Mouse (Mus musculus) testis, adult 2 months (tissue): ENCODE measurements around the gene Arhgef2. TPM values are rescaled to one million over a fixed set of nuclear protein-coding genes. Genes with fewer than 3 reads are reported as not detected.
"Not testable (repeated sequence)": the region's sequence is repeated elsewhere in the genome, so short reads cannot be mapped to it uniquely, and the experiment has no call there.

Experiments
- H3K27ac ChIP-seq: fragments of 200-500 bp; 2 replicates; pipeline ENCODE4 v1.5.1; 2012; ENCODE audit warnings: low read depth, low read length; ENCODE audit not compliant: control insufficient read depth, insufficient read depth
- H3K27me3 ChIP-seq: fragments of 200-500 bp; 2 replicates; pipeline ENCODE4 v1.6.1; 2012; ENCODE audit warnings: mild to moderate bottlenecking, low read length, moderate library complexity; ENCODE audit not compliant: control insufficient read depth, insufficient read depth
- H3K36me3 ChIP-seq: fragments of 200-500 bp; 2 replicates; pipeline ENCODE4 v1.6.1; 2012; ENCODE audit warnings: mild to moderate bottlenecking, low read length; ENCODE audit not compliant: control insufficient read depth, insufficient read depth
- H3K4me1 ChIP-seq: fragments of 200-500 bp; 2 replicates; pipeline ENCODE4 v1.6.1; 2012; ENCODE audit warnings: low read length; ENCODE audit not compliant: control insufficient read depth, insufficient read depth
- H3K4me3 ChIP-seq: fragments of 200-500 bp; 2 replicates; pipeline ENCODE4 v1.5.1; 2012; ENCODE audit warnings: low read depth, mild to moderate bottlenecking, low read length, moderate library complexity, mixed read lengths; ENCODE audit not compliant: control insufficient read depth
- CTCF ChIP-seq: fragments of 200-500 bp; IDR thresholded peaks from 2 replicates; pipeline ENCODE4 v1.5.1; 2012; ENCODE audit warnings: low read depth, mild to moderate bottlenecking, inconsistent platforms, low read length, moderate library complexity; ENCODE audit not compliant: control insufficient read depth, insufficient read depth, insufficient replicate concordance
- POLR2A ChIP-seq: fragments of 200-500 bp; IDR thresholded peaks from 2 replicates; pipeline ENCODE4 v1.6.1; 2012; ENCODE audit warnings: low read depth, mild to moderate bottlenecking, inconsistent platforms, low read length, moderate library complexity; ENCODE audit not compliant: control insufficient read depth
- polyA plus RNA-seq: library from polyadenylated mRNA; depleted of rRNA; stranded (reverse); fragments of >200 nt; gene quantifications from 2 replicates; pipeline ENCODE4 v1.2.3, GENCODE M21; 2012; rRNA removed

Gene Arhgef2
- polyA plus RNA-seq, result 512 and 614 TPM in 2 replicates

- 0 out of 2 replicates have a peak within 1 kb of the TSS, but pooled peaks have one; percentile 26 for H3K27ac ChIP-seq
- peak within 1 kb of the TSS; percentile 80 for H3K4me3 ChIP-seq
These were observed at the start of gene Arhgef2 for GRCm38 (mm10) chr3:88605666-88606065. TSS of gene Arhgef2 (plus strand) at chr3:88605966.

GRCm38 (mm10) chr3:88556616-88557015, 49.1 kb upstream of the Arhgef2 start:
- no peak overlapping the region for H3K4me3 ChIP-seq
- peaks cover 4% of the 10 kb centered on the region for H3K36me3 ChIP-seq
- peaks cover 9% of the 10 kb centered on the region for H3K4me1 ChIP-seq
- H3K27me3 ChIP-seq, result no peaks in the 10 kb centered on the region
- TF ChIP-seq CTCF (no peak), POLR2A (no peak)
- H3K27ac ChIP-seq, result no peak overlapping the region

More at GRCm38 (mm10) chr3:88605666-88606065, at the start of gene Arhgef2:
- not testable (repeated sequence) for H3K27me3 ChIP-seq, H3K36me3 ChIP-seq, H3K4me1 ChIP-seq

- TF ChIP-seq CTCF, result no peak
- TF ChIP-seq POLR2A, result no peak
- no peak overlapping the region for H3K27ac ChIP-seq
- peaks cover 9% of the 10 kb centered on the region for H3K36me3 ChIP-seq
- H3K4me3 ChIP-seq, result no peak overlapping the region
- no peaks in the 10 kb centered on the region for H3K27me3 ChIP-seq
- peaks cover 3% of the 10 kb centered on the region for H3K4me1 ChIP-seq
These were observed 46.2 kb upstream of the Arhgef2 start for GRCm38 (mm10) chr3:88559596-88559995.

- Histone ChIP-seq H3K27me3 (no peaks in the 10 kb centered on the region), H3K4me1 (no peaks in the 10 kb centered on the region), H3K36me3 (peaks cover 11% of the 10 kb centered on the region), H3K27ac (no peak overlapping the region), H3K4me3 (peak overlapping the region; percentile 4; the same call in 1 of the 2 replicates)
- no peak for TF ChIP-seq CTCF
- no peak for TF ChIP-seq POLR2A
These were observed 43.8 kb upstream of the Arhgef2 start for GRCm38 (mm10) chr3:88561989-88562388.

GRCm38 (mm10) chr3:88563442-88563841, 42.3 kb upstream of the Arhgef2 start:
- Histone ChIP-seq H3K4me3 (peak overlapping the region; percentile 50), H3K27me3 (no peaks in the 10 kb centered on the region), H3K27ac (0 out of 2 replicates have a peak overlapping the region, but pooled peaks have one; percentile 18), H3K36me3 (peaks cover 11% of the 10 kb centered on the region), H3K4me1 (no peaks in the 10 kb centered on the region)
- no peak for TF ChIP-seq POLR2A
- no peak for TF ChIP-seq CTCF

DNA sequence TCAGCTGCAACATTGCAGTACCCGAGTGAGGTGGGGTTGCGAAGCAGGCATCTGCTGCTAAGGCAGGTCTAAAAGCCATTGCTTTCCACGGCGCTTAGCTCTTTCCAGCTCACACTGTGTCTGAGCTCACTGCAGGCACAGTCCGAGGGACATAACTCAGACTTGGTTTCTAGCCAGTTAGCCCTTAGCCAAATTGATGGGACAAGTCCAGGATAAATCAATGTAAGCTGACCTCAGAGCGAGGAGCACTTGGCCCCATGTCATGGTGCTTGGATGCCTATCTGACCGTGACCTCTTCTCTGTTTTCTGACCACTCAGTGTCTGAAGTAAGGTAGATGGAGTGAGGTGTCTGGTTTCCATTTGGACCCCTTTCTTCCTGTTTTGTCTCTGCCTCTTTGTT, 41.8 kb upstream of the Arhgef2 start:
- Histone ChIP-seq H3K27me3 (no peaks in the 10 kb centered on the region), H3K27ac (no peak overlapping the region), H3K4me3 (peak overlapping the region; percentile 50), H3K4me1 (no peaks in the 10 kb centered on the region), H3K36me3 (peaks cover 11% of the 10 kb centered on the region)
- no peak for TF ChIP-seq CTCF
- TF ChIP-seq POLR2A, result no peak

- Histone ChIP-seq H3K27me3 (no peaks in the 10 kb centered on the region), H3K4me1 (no peaks in the 10 kb centered on the region), H3K27ac (no peak overlapping the region), H3K4me3 (no peak overlapping the region), H3K36me3 (peaks cover 7% of the 10 kb centered on the region)
- TF ChIP-seq CTCF (no peak), POLR2A (no peak)
These were observed 39.6 kb upstream of the Arhgef2 start for GRCm38 (mm10) chr3:88566116-88566515.

GRCm38 (mm10) chr3:88566536-88567061, 39.2 kb upstream of the Arhgef2 start:
- H3K36me3 ChIP-seq, result peaks cover 7% of the 10 kb centered on the region
- H3K27me3 ChIP-seq, result no peaks in the 10 kb centered on the region
- no peaks in the 10 kb centered on the region for H3K4me1 ChIP-seq
- H3K27ac ChIP-seq, result no peak overlapping the region
- H3K4me3 ChIP-seq, result no peak overlapping the region
- TF ChIP-seq CTCF (no peak), POLR2A (no peak)
